Comparison of ENCODE assay signal across 11 mouse cellular contexts in genomic region chr19:8019904-8020349, GRCm38 (mm10). TPM values are rescaled to one million over a fixed set of nuclear protein-coding genes. Genes with fewer than 3 reads are reported as not detected.
A peak's percentile ranks its signal among the peaks of the same experiment; 100 is the strongest.
DNase-seq lines count a peak whose midpoint lies in the region; ATAC-seq and TF ChIP-seq lines count a peak whose summit lies in the region.
"Had no signal": no experiment of that assay in that cellular context is flagged by ENCODE, and none has a peak within 500 bp of the region (broad histone marks: within the 10 kb centered on the region; RNA-seq: fewer than 3 reads in every experiment).

No protein-coding gene starts in this region.

- no peak overlapping the region for H3K27ac ChIP-seq in heart, embryonic 11.5 days (ENCODE audit: low read depth, low read length)
- H3K27ac ChIP-seq in liver, postnatal 0 days (ENCODE audit: low read depth), result peak overlapping the region; percentile 69
- no peak overlapping the region for H3K27ac ChIP-seq in left cerebral cortex, adult 2 months
- H3K27ac ChIP-seq: limb, embryonic 10.5 days had no signal

- TF ChIP-seq EP300 in liver, postnatal 0 days (IDR thresholded peaks at IDR 0.05; ENCODE audit: low read depth), result peak; percentile 52; the same call in 1 of the 2 replicates

- H3K36me3 ChIP-seq in heart, embryonic 11.5 days (ENCODE audit: control insufficient read depth, insufficient read depth, low read length), result no peaks in the 10 kb centered on the region
- no peaks in the 10 kb centered on the region for H3K36me3 ChIP-seq in liver, postnatal 0 days (replicated peaks; ENCODE audit: insufficient read depth, low read length)
- H3K36me3 ChIP-seq: limb, embryonic 10.5 days had no signal

- H3K27me3 ChIP-seq in heart, embryonic 11.5 days (ENCODE audit: control insufficient read depth, insufficient read depth, low read length), result no peaks in the 10 kb centered on the region
- no peaks in the 10 kb centered on the region for H3K27me3 ChIP-seq in liver, postnatal 0 days (ENCODE audit: insufficient read depth, low read length)

- peaks cover 10% of the 10 kb centered on the region for H3K9me3 ChIP-seq in heart, embryonic 11.5 days (replicated peaks; ENCODE audit: control insufficient read depth, low read length)
- peaks cover 3% of the 10 kb centered on the region; the same call in 1 of the 2 replicates for H3K9me3 ChIP-seq in liver, postnatal 0 days (ENCODE audit: low read length)

- no peaks in the 10 kb centered on the region for H3K4me1 ChIP-seq in heart, embryonic 11.5 days (ENCODE audit: control insufficient read depth, insufficient read depth, low read length)
- H3K4me1 ChIP-seq in liver, postnatal 0 days (ENCODE audit: insufficient read depth), result no peaks in the 10 kb centered on the region
- H3K4me1 ChIP-seq: limb, embryonic 10.5 days had no signal

- intact Hi-C loops in left cerebral cortex, adult 2 months (cut with DNase I), result no loop called here

- ATAC-seq in heart, embryonic 11.5 days (replicated peaks; ENCODE audit: insufficient number of reproducible peaks, low FRiP score, low TSS enrichment), result no peak
- peak; percentile 87 for ATAC-seq in liver, postnatal 0 days

- H3K4me2 ChIP-seq in heart, embryonic 11.5 days, result no peak overlapping the region
- H3K4me2 ChIP-seq in liver, postnatal 0 days (ENCODE audit: low read depth, low read length), result peak overlapping the region; percentile 38; the same call in 1 of the 2 replicates

- H3K9ac ChIP-seq in heart, embryonic 11.5 days (ENCODE audit: low read depth, low read length), result no peak overlapping the region
- H3K9ac ChIP-seq in liver, postnatal 0 days (replicated peaks), result no peak overlapping the region

- no peak for TF ChIP-seq CTCF in liver, postnatal 0 days (IDR thresholded peaks at IDR 0.05; ENCODE audit: low read depth)
- TF ChIP-seq CTCF in left cerebral cortex, adult 2 months (IDR thresholded peaks at IDR 0.05), result no peak

- DNase-seq in heart, adult 8-10 months (ENCODE audit: low spot score), result peak; percentile 32
- DNase-seq in T-cell, adult 2 months (ENCODE audit: low spot score), result peak; percentile 54
- DNase-seq in liver, postnatal 0 days, result peak; percentile 39
- peak; percentile 87 to 89 for DNase-seq in spleen, postnatal 36 days (ENCODE audit: low spot score in 2 of 2)
- no peak for DNase-seq in urinary bladder, postnatal 36 days (ENCODE audit: low spot score in 2 of 2)
- no peak for DNase-seq in left cerebral cortex, adult 2 months (ENCODE audit: extremely low spot score in 1 of 2, low spot score in 2 of 2)
- DNase-seq in right cerebral cortex, postnatal 36 days (ENCODE audit: low spot score in 2 of 2), result no peak

- WGBS in heart, embryonic 11.5 days (ENCODE audit: insufficient replicate concordance), result 86% methylated on average over 13 of the region's 13 CpGs
- 45% methylated on average over 13 of the region's 13 CpGs for WGBS in liver, postnatal 0 days (ENCODE audit: insufficient replicate concordance)

- no peak overlapping the region for H3K4me3 ChIP-seq in heart, embryonic 11.5 days (ENCODE audit: low read depth, low read length)
- H3K4me3 ChIP-seq in liver, postnatal 0 days (ENCODE audit: low read depth, low read length), result peak overlapping the region; percentile 15; the same call in 1 of the 2 replicates
- H3K4me3 ChIP-seq in left cerebral cortex, adult 2 months, result no peak overlapping the region
- H3K4me3 ChIP-seq: limb, embryonic 10.5 days had no signal

RNA-seq across cellular contexts. Expression of gene Slc22a27, which starts 54.1 kb away (rescaled TPM):
- total RNA-seq in heart, adult 8-10 months (2022), result not detected
- not detected in 2 replicates for polyA plus RNA-seq in heart, embryonic 11.5 days (2014; fragmentation: Nextera tagmentation; extraction: Ambion mirVana)
- 0.79 and 0.90 TPM in 2 replicates for polyA plus RNA-seq in liver, postnatal 0 days (2015; fragmentation: Nextera tagmentation; extraction: Ambion mirVana)
- not detected for total RNA-seq in left cerebral cortex, adult 2 months (2021)
- polyA plus RNA-seq: cortical plate, adult 2 months; heart, embryonic 14.5 days; limb, embryonic 10.5 days had no signal

Comparison
In these comparisons a context has a peak if more than half of its experiments do, and no peak if none do; other contexts are left out.
1. DNase-seq: peak in heart, adult 8-10 months (single experiment), T-cell, adult 2 months (single experiment), liver, postnatal 0 days (single experiment) and spleen, postnatal 36 days (2 of 2); none in urinary bladder, postnatal 36 days (0 of 2), left cerebral cortex, adult 2 months (0 of 2) and right cerebral cortex, postnatal 36 days (0 of 2).